Mouse (Mus musculus) embryonic facial prominence, embryonic 14.5 days (tissue): ENCODE results near the gene Cmc2. TPM values are rescaled to one million over a fixed set of nuclear protein-coding genes. Genes with fewer than 3 reads are reported as not detected.
A peak's percentile ranks its signal among the peaks of the same experiment; 100 is the strongest.

Source experiments
- ATAC-seq: fragments of 200-750 bp; cut with Nextera tagmentation; 2 replicates; pipeline ENCODE4 v1.8.0; 2017; ENCODE audit warnings: low read depth, moderate number of reproducible peaks, moderate TSS enrichment
- DNase-seq: peaks from one replicate; pipeline ENCODE4 v3.0.0-alpha.2; 2015; ENCODE audit warnings: low spot score
- H3K27ac ChIP-seq: fragments of 300-500 bp; sonication (generic); replicated peaks from 2 replicates; pipeline ENCODE4 v1.5.1; 2014; ENCODE audit warnings: low read depth, mild to moderate bottlenecking, low read length, moderate library complexity
- H3K27me3 ChIP-seq: fragments of 300-500 bp; sonication (generic); replicated peaks from 2 replicates; pipeline ENCODE4 v1.6.1; 2014; ENCODE audit warnings: low read length; ENCODE audit not compliant: control insufficient read depth, insufficient read depth
- H3K36me3 ChIP-seq: fragments of 300-500 bp; sonication (generic); 2 replicates; pipeline ENCODE4 v1.6.1; 2014; ENCODE audit warnings: low read length, mixed read lengths; ENCODE audit not compliant: control insufficient read depth, insufficient read depth
- H3K4me1 ChIP-seq: fragments of 300-500 bp; sonication (generic); 2 replicates; pipeline ENCODE4 v1.6.1; 2014; ENCODE audit warnings: antibody characterized with exemption, low read length; ENCODE audit not compliant: control insufficient read depth, insufficient read depth
- H3K4me2 ChIP-seq: fragments of 300-500 bp; sonication (generic); 2 replicates; pipeline ENCODE4 v1.6.1; 2014; ENCODE audit warnings: low read depth, mild to moderate bottlenecking, low read length, moderate library complexity, mixed read lengths
- H3K4me3 ChIP-seq: fragments of 300-500 bp; sonication (generic); 2 replicates; pipeline ENCODE4 v1.5.1; 2014; ENCODE audit warnings: low read depth, mild to moderate bottlenecking, low read length
- H3K9ac ChIP-seq: fragments of 300-500 bp; sonication (generic); 2 replicates; pipeline ENCODE4 v1.6.1; 2014; ENCODE audit warnings: low read depth, mild to moderate bottlenecking, low read length, moderate library complexity, mixed read lengths
- H3K9me3 ChIP-seq: fragments of 300-500 bp; sonication (generic); 2 replicates; pipeline ENCODE4 v1.6.1; 2016; ENCODE audit warnings: low read length; ENCODE audit not compliant: control insufficient read depth
- WGBS: fragments of 180-500 bp; shearing (Covaris S2); extraction: QIAGEN DNeasy Blood & Tissue Kit; methylation state at CpG from one replicate; pipeline ENCODE4 v1.1.7; 2014; 5-methylcytosine and 5-hydroxymethylcytosine counted together
- polyA plus RNA-seq: library from polyadenylated mRNA; unstranded; fragments of >200 nt; fragmentation: Nextera tagmentation; extraction: Ambion mirVana; gene quantifications from 2 replicates; pipeline ENCODE4 v1.2.1, GENCODE M21; 2014

The Cmc2 gene
- polyA plus RNA-seq, 1 experiment from 2014 or later = 77.7 TPM

GRCm38 (mm10) chr8:116852042-116852441 lies 69.2 kb downstream of the Cmc2 start:
- H3K27me3 ChIP-seq = no peaks in the 10 kb centered on the region
- peak; percentile 71; the same call in 1 of the 2 replicates for ATAC-seq
- no peak overlapping the region for H3K4me2 ChIP-seq
- DNase-seq = peak; percentile 71
- H3K4me3 ChIP-seq = no peak overlapping the region
- no peaks in the 10 kb centered on the region for H3K9me3 ChIP-seq
- H3K9ac ChIP-seq = no peak overlapping the region
- H3K36me3 ChIP-seq = no peaks in the 10 kb centered on the region
- 71% methylated on average over 11 of the region's 11 CpGs for WGBS
- H3K4me1 ChIP-seq = no peaks in the 10 kb centered on the region
- no peak overlapping the region for H3K27ac ChIP-seq

- no peak for ATAC-seq
- WGBS = 82% methylated on average over 3 of the region's 3 CpGs
- H3K27ac ChIP-seq = no peak overlapping the region
- DNase-seq = no peak
- H3K9ac ChIP-seq = no peak overlapping the region
- no peaks in the 10 kb centered on the region for H3K4me1 ChIP-seq
- H3K27me3 ChIP-seq = no peaks in the 10 kb centered on the region
- no peaks in the 10 kb centered on the region for H3K36me3 ChIP-seq
- H3K9me3 ChIP-seq = no peaks in the 10 kb centered on the region
- no peak overlapping the region for H3K4me2 ChIP-seq
- no peak overlapping the region for H3K4me3 ChIP-seq
Observed at GRCm38 (mm10) chr8:116848042-116848441, 73.2 kb downstream of the Cmc2 start.

- Histone ChIP-seq H3K36me3 (no peaks in the 10 kb centered on the region), H3K9me3 (no peaks in the 10 kb centered on the region), H3K4me3 (no peak overlapping the region), H3K4me2 (no peak overlapping the region), H3K9ac (no peak overlapping the region), H3K4me1 (no peaks in the 10 kb centered on the region), H3K27ac (no peak overlapping the region), H3K27me3 (no peaks in the 10 kb centered on the region; the same call in 1 of the 2 replicates)
- no peak for DNase-seq
- 66% methylated on average over 6 of the region's 6 CpGs for WGBS
- no peak for ATAC-seq
Observed at GRCm38 (mm10) chr8:116842678-116843077, 78.6 kb downstream of the Cmc2 start.

Other genes with a start within 250 kb of the Cmc2 start
- gene Cdyl2, start 188.5 kb downstream of the Cmc2 start, polyA plus RNA-seq = 9.3 and 11.4 TPM in 2 replicates
- gene Cenpn, start 275 bp upstream of the Cmc2 start, polyA plus RNA-seq = 27.9 and 31.7 TPM in 2 replicates
- gene Atmin, start 21.9 kb upstream of the Cmc2 start, polyA plus RNA-seq = 11.1 and 12.7 TPM in 2 replicates
- 1.2 and 2.4 TPM in 2 replicates for gene 1700030J22Rik, start 57.5 kb upstream of the Cmc2 start, polyA plus RNA-seq
- gene Gcsh, start 72.1 kb upstream of the Cmc2 start, polyA plus RNA-seq = 105 and 116 TPM in 2 replicates
- 0.03 and 0.13 TPM in 2 replicates for gene Pkd1l2, start 161.0 kb upstream of the Cmc2 start, polyA plus RNA-seq
- 0.15 and 0.34 TPM in 2 replicates for gene Bco1, start 174.4 kb upstream of the Cmc2 start, polyA plus RNA-seq
- 3.0 and 3.5 TPM in 2 replicates for gene Gan, start 236.7 kb upstream of the Cmc2 start, polyA plus RNA-seq